Mouse (Mus musculus) lung, embryonic 16.5 days (tissue): ENCODE results near the gene Cldn2. TPM values are rescaled to one million over a fixed set of nuclear protein-coding genes. Genes with fewer than 3 reads are reported as not detected.
"Not testable (repeated sequence)": the region's sequence is repeated elsewhere in the genome, so short reads cannot be mapped to it uniquely, and the experiment has no call there.

Experiments
- ATAC-seq: fragments of 200-750 bp; cut with Nextera tagmentation; 2 replicates; pipeline ENCODE4 v1.8.0; 2017; ENCODE audit warnings: low read depth, mild to moderate bottlenecking, moderate library complexity
- H3K27ac ChIP-seq: fragments of 300-500 bp; sonication (generic); 2 replicates; pipeline ENCODE4 v1.5.1; 2014; ENCODE audit warnings: mild to moderate bottlenecking, control low read depth, low read length
- H3K27me3 ChIP-seq: fragments of 300-500 bp; sonication (generic); 2 replicates; pipeline ENCODE4 v1.6.1; 2014; ENCODE audit warnings: low read depth, low read length, mixed read lengths; ENCODE audit not compliant: control insufficient read depth, insufficient read depth
- H3K36me3 ChIP-seq: fragments of 300-500 bp; sonication (generic); 2 replicates; pipeline ENCODE4 v1.6.1; 2014; ENCODE audit warnings: low read length; ENCODE audit not compliant: control insufficient read depth, insufficient read depth
- H3K4me1 ChIP-seq: fragments of 300-500 bp; sonication (generic); replicated peaks from 2 replicates; pipeline ENCODE4 v1.6.1; 2014; ENCODE audit warnings: low read length, mixed read lengths; ENCODE audit not compliant: control insufficient read depth, insufficient read depth
- H3K4me2 ChIP-seq: fragments of 300-500 bp; sonication (generic); 2 replicates; pipeline ENCODE4 v1.6.1; 2014; ENCODE audit warnings: low read depth, low read length, control low read depth
- H3K4me3 ChIP-seq: fragments of 300-500 bp; sonication (generic); 2 replicates; pipeline ENCODE4 v1.5.1; 2014; ENCODE audit warnings: mild to moderate bottlenecking, low read length, control low read depth
- H3K9ac ChIP-seq: fragments of 300-500 bp; sonication (generic); 2 replicates; pipeline ENCODE4 v1.6.1; 2014; ENCODE audit warnings: low read length, control low read depth
- H3K9me3 ChIP-seq: fragments of 300-500 bp; sonication (generic); 2 replicates; pipeline ENCODE4 v1.6.1; 2016; ENCODE audit warnings: low read length; ENCODE audit not compliant: control insufficient read depth
- WGBS: fragments of 180-500 bp; shearing (Covaris S2); extraction: QIAGEN DNeasy Blood & Tissue Kit; methylation state at CpG from one replicate; pipeline ENCODE4 v1.1.7; 2014; 5-methylcytosine and 5-hydroxymethylcytosine counted together
- polyA plus RNA-seq: library from polyadenylated mRNA; unstranded; fragments of >200 nt; fragmentation: Nextera tagmentation; extraction: Ambion mirVana; gene quantifications from 2 replicates; pipeline ENCODE4 v1.2.1, GENCODE M21; 2015

Gene Cldn2
- polyA plus RNA-seq = 0.29 and 0.62 TPM in 2 replicates

- Histone ChIP-seq H3K27me3 (peaks cover 2% of the 10 kb centered on the region; the same call in 1 of the 2 replicates), H3K9me3 (no peaks in the 10 kb centered on the region), H3K27ac (no peak within 1 kb of the TSS), H3K4me2 (no peak within 1 kb of the TSS), H3K4me3 (no peak within 1 kb of the TSS), H3K9ac (no peak within 1 kb of the TSS), H3K4me1 (no peaks in the 10 kb centered on the region), H3K36me3 (no peaks in the 10 kb centered on the region)
- no peak for ATAC-seq
- WGBS = 60% methylated on average over 8 of the region's 8 CpGs
These were observed at the start of gene Cldn2 for GRCm38 (mm10) chrX:139800406-139800878. Gene Cldn2 (plus strand): TSS chrX:139800828.

- no peak overlapping the region for H3K9ac ChIP-seq
- H3K4me1 ChIP-seq = no peaks in the 10 kb centered on the region
- 0% methylated on average over 1 of the region's 1 CpGs for WGBS
- H3K36me3 ChIP-seq = no peaks in the 10 kb centered on the region
- no peak overlapping the region for H3K4me3 ChIP-seq
- H3K4me2 ChIP-seq = no peak overlapping the region
- H3K9me3 ChIP-seq = no peaks in the 10 kb centered on the region
- no peak for ATAC-seq
- no peaks in the 10 kb centered on the region for H3K27me3 ChIP-seq
- H3K27ac ChIP-seq = no peak overlapping the region
These were observed 48.8 kb upstream of the Cldn2 start for GRCm38 (mm10) chrX:139751855-139752254.

DNA sequence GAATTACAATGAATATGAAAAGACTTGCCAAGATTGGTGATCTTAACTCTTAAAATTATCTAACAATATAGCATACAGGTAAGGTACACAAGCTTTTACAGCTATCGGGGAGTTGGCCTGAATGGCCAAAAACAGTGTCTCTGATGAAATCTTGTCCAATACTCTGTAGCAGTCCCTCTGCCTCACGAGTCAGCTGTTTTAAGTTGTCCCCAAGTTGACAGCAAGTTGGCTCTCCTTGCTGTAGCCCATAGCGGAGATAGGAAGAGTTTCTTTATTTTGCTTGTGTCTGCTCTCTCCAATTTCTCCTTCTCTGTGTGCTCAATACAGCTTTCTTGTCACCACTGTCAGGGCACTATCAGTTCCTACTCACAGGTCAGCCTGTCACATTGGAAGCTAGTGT lies 42.0 kb upstream of the Cldn2 start:
- H3K9ac ChIP-seq, H3K9me3 ChIP-seq, H3K4me2 ChIP-seq, H3K4me1 ChIP-seq, H3K36me3 ChIP-seq, ATAC-seq, H3K27ac ChIP-seq, H3K4me3 ChIP-seq, H3K27me3 ChIP-seq: not testable (repeated sequence)
- 66% methylated on average over 3 of the region's 3 CpGs for WGBS

GRCm38 (mm10) chrX:139762546-139762945 lies 38.1 kb upstream of the Cldn2 start:
- H3K9ac ChIP-seq = no peak overlapping the region

DNA sequence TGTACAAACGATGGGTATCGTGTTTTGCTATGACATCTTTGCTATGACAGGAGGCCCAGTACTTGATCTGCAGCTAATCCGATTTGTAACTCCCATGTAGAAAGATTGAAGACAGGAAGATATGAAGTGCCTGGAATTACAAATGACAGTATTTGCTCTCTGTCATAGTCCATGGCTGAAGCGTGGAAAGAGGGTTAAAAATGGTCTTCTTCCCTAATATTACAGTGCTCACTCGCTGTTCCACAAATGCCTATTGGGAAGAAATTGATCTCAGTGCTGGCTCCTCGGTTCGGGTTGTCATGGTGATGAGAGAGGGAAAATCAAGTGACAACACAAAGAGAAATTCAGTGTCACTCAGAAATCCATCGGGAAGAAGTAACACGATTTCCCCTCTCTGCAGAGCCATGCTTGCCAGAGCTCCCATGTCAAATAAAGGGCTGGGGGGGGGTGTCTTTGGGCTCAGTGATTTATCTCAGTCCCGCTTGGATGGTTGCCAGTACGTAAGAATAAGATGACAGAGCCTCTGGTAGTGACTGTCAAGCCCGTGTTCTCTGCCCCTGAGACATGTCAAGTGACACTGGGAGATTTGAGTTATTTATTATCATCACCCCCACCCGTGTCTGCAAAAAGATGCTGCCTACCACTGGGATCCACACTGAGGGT lies 30.5 kb upstream of the Cldn2 start:
- no peak overlapping the region for H3K9ac ChIP-seq
- no peak overlapping the region for H3K4me2 ChIP-seq
- H3K4me1 ChIP-seq = no peaks in the 10 kb centered on the region
- H3K4me3 ChIP-seq = no peak overlapping the region
- no peak overlapping the region for H3K27ac ChIP-seq
- 58% methylated on average over 13 of the region's 13 CpGs for WGBS
- H3K36me3 ChIP-seq = no peaks in the 10 kb centered on the region
- peaks cover 5% of the 10 kb centered on the region; the same call in 1 of the 2 replicates for H3K27me3 ChIP-seq
- ATAC-seq = no peak
- no peaks in the 10 kb centered on the region for H3K9me3 ChIP-seq

More at GRCm38 (mm10) chrX:139762546-139762945, 38.1 kb upstream of the Cldn2 start:
- Histone ChIP-seq H3K36me3 (no peaks in the 10 kb centered on the region), H3K4me3 (no peak overlapping the region), H3K4me1 (no peaks in the 10 kb centered on the region), H3K9me3 (no peaks in the 10 kb centered on the region), H3K4me2 (no peak overlapping the region), H3K27me3 (no peaks in the 10 kb centered on the region), H3K27ac (no peak overlapping the region)
- ATAC-seq = no peak
- 77% methylated on average over 2 of the region's 2 CpGs for WGBS

- no peak overlapping the region for H3K4me3 ChIP-seq
- H3K27ac ChIP-seq = no peak overlapping the region
- H3K9ac ChIP-seq = no peak overlapping the region
- 29% methylated on average over 18 of the region's 18 CpGs for WGBS
- H3K36me3 ChIP-seq = no peaks in the 10 kb centered on the region
- ATAC-seq = peak; percentile 51
- no peaks in the 10 kb centered on the region for H3K4me1 ChIP-seq
- no peak overlapping the region for H3K4me2 ChIP-seq
- H3K9me3 ChIP-seq = no peaks in the 10 kb centered on the region
- 0 out of 2 replicates have a peak, but pooled peaks cover 2% of the 10 kb centered on the region for H3K27me3 ChIP-seq
These were observed 26.1 kb upstream of the Cldn2 start for GRCm38 (mm10) chrX:139774309-139775083.

DNA sequence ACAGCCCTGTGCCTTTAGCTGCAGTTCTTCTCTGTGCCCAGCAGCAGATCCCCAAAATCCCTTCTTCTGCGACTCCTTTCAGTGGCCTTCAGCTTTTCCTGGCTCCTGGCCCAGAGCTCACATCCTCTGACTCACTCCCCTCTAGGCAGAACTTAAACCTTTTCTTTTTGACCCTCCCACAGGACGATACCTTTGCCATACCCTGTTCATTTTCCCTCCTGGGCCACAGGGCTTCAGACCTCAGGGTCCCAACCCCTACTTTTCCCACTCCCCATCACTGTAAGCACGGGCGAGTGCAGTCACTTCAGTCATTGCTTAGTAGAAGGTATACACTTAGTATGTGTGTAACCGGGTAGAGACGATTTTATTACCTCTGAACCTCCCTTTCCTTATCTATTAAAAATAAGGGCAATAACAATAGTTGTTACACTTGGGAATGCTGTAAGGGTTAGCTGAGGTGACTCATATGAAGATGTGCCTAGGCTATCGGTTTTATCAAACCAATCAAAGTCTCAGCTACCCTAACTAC lies 25.5 kb upstream of the Cldn2 start:
- Histone ChIP-seq H3K4me2 (no peak overlapping the region), H3K36me3 (no peaks in the 10 kb centered on the region), H3K4me1 (no peaks in the 10 kb centered on the region), H3K4me3 (no peak overlapping the region), H3K9me3 (no peaks in the 10 kb centered on the region), H3K27ac (no peak overlapping the region), H3K27me3 (no peaks in the 10 kb centered on the region), H3K9ac (no peak overlapping the region)
- 0 out of 2 replicates have a peak, but pooled peaks have one; percentile 28 for ATAC-seq
- WGBS = 49% methylated on average over 7 of the region's 7 CpGs

GRCm38 (mm10) chrX:139777357-139777756 lies 23.3 kb upstream of the Cldn2 start:
- no peak overlapping the region for H3K9ac ChIP-seq
- no peak overlapping the region for H3K27ac ChIP-seq
- no peak overlapping the region for H3K4me3 ChIP-seq
- no peaks in the 10 kb centered on the region for H3K4me1 ChIP-seq
- no peaks in the 10 kb centered on the region for H3K36me3 ChIP-seq
- WGBS = 54% methylated on average over 4 of the region's 4 CpGs
- H3K4me2 ChIP-seq = no peak overlapping the region
- no peaks in the 10 kb centered on the region for H3K27me3 ChIP-seq
- ATAC-seq = no peak
- H3K9me3 ChIP-seq = no peaks in the 10 kb centered on the region

GRCm38 (mm10) chrX:139778886-139779285 lies 21.7 kb upstream of the Cldn2 start:
- Histone ChIP-seq H3K36me3 (no peaks in the 10 kb centered on the region), H3K4me3 (no peak overlapping the region), H3K27me3 (no peaks in the 10 kb centered on the region; the same call in 1 of the 2 replicates), H3K4me2 (no peak overlapping the region), H3K4me1 (no peaks in the 10 kb centered on the region), H3K9ac (no peak overlapping the region), H3K27ac (no peak overlapping the region), H3K9me3 (no peaks in the 10 kb centered on the region)
- 50% methylated on average over 1 of the region's 1 CpGs for WGBS
- no peak for ATAC-seq
